8 mouse cellular contexts compared by ENCODE assay signal in genomic region chr1:178318389-178319184, GRCm38 (mm10). TPM values are rescaled to one million over a fixed set of nuclear protein-coding genes. Genes with fewer than 3 reads are reported as not detected.
A peak's percentile ranks its signal among the peaks of the same experiment; 100 is the strongest.
DNase-seq lines count a peak whose midpoint lies in the region; ATAC-seq lines count a peak whose summit lies in the region.

Cox20 (plus strand) TSS chr1:178319130.

- H3K4me1 ChIP-seq in hindbrain, embryonic 10.5 days (replicated peaks), result peaks cover 27% of the 10 kb centered on the region

- H3K4me3 ChIP-seq in hindbrain, embryonic 10.5 days, result peak within 1 kb of the TSS; percentile 63

- DNase-seq in MEL-GATA-1-ER (ENCODE audit: extremely low read depth, low read depth), result peak; percentile 66
- peak; percentile 97 for DNase-seq in cerebellum, adult 8-10 months
- peak; percentile 95 for DNase-seq in hindbrain, embryonic 10.5 days (ENCODE audit: low spot score)
- DNase-seq in layer of hippocampus, postnatal 10 days (ENCODE audit: low spot score in 2 of 2), result peak; percentile 96
- peak; percentile 98 for DNase-seq in lung, postnatal 10 days
- DNase-seq in ovary, postnatal 36 days (ENCODE audit: low spot score), result peak; percentile 97
- peak; percentile 98 for DNase-seq in thymus, postnatal 25 days

- peak within 1 kb of the TSS; percentile 100 for H3K27ac ChIP-seq in hindbrain, embryonic 10.5 days

- no peaks in the 10 kb centered on the region for H3K27me3 ChIP-seq in hindbrain, embryonic 10.5 days (ENCODE audit: insufficient read depth, poor library complexity, severe bottlenecking)

- peak; percentile 79 for ATAC-seq in frontal cortex, adult (ENCODE audit: low TSS enrichment)

- no peaks in the 10 kb centered on the region for H3K9me3 ChIP-seq in hindbrain, embryonic 10.5 days

- WGBS in hindbrain, embryonic 10.5 days, result under 1% methylated on average over 83 of the region's 83 CpGs

- H3K36me3 ChIP-seq in hindbrain, embryonic 10.5 days, result peaks cover 35% of the 10 kb centered on the region

RNA-seq across cellular contexts. Expression of gene Cox20, which starts in this region (rescaled TPM):
- polyA plus RNA-seq in hindbrain, embryonic 10.5 days (2016; fragmentation: Nextera tagmentation; extraction: Ambion mirVana), result 87.1 and 109 TPM in 2 replicates
- 10 to 100 TPM; 41.4 to 48.3 TPM for total RNA-seq in layer of hippocampus, postnatal 10 days (2021)

Comparison
In these comparisons a context has a peak if more than half of its experiments do, and no peak if none do; other contexts are left out.
1. Peak in every context shown above with its lines: DNase-seq, ATAC-seq, H3K4me3 ChIP-seq and H3K27ac ChIP-seq.